Mouse (Mus musculus) gastrocnemius, adult 18-20 months (tissue): ENCODE results near the gene Sfrp5. TPM values are rescaled to one million over a fixed set of nuclear protein-coding genes. Genes with fewer than 3 reads are reported as not detected.
A peak's percentile ranks its signal among the peaks of the same experiment; 100 is the strongest.

Experiments used
- DNase-seq: peaks from one replicate; pipeline ENCODE4 v3.0.0; 2021; ENCODE audit warnings: low spot score
- long read RNA-seq, 2 experiments: library from polyadenylated mRNA; stranded (forward); transcript quantifications; one replicate each; pipeline ENCODE4 v2.0.0; 2021
- total RNA-seq, 2 experiments: library from RNA; stranded (reverse); gene quantifications; 2 replicates each; pipeline ENCODE4 v1.2.3; 2021

The Sfrp5 gene
- 1 to 10 TPM; 3.0 to 9.3 TPM for total RNA-seq
- long read RNA-seq, experiment 1, transcript Sfrp5-201 (3 exons, 1,900 nt): major isoform, 6 of 9 reads
- long read RNA-seq, experiment 1, partial matches to known transcripts: 0 of 9 reads
- long read RNA-seq, experiment 1, other reads (novel, unspliced or antisense): 3 of 9 reads
- long read RNA-seq, experiment 2, transcript Sfrp5-201 (3 exons, 1,900 nt): major isoform, 7 of 10 reads
- long read RNA-seq, experiment 2, partial matches to known transcripts: 1 of 10 reads
- long read RNA-seq, experiment 2, other reads (novel, unspliced or antisense): 2 of 10 reads

- no peak for DNase-seq
Measured at GRCm38 (mm10) chr19:42201696-42202381, at the start of gene Sfrp5. Sfrp5 (minus strand) TSS chr19:42202252.

GRCm38 (mm10) chr19:42249976-42250914, 48.2 kb upstream of the Sfrp5 start:
- DNase-seq: no peak

GRCm38 (mm10) chr19:42247519-42247918, 45.5 kb upstream of the Sfrp5 start, which contains the start of gene Golga7b:
Golga7b (plus strand) TSS chr19:42247574.
- DNase-seq: no peak

GRCm38 (mm10) chr19:42246626-42247025, 44.6 kb upstream of the Sfrp5 start:
- no peak for DNase-seq

- DNase-seq: no peak
Measured at GRCm38 (mm10) chr19:42243401-42243800, 41.3 kb upstream of the Sfrp5 start.

GRCm38 (mm10) chr19:42240881-42241280, 38.8 kb upstream of the Sfrp5 start:
- no peak for DNase-seq

GRCm38 (mm10) chr19:42238341-42238715, 36.3 kb upstream of the Sfrp5 start:
- peak; percentile 76 for DNase-seq

- DNase-seq: peak; percentile 76
Measured at GRCm38 (mm10) chr19:42237602-42238340, 35.7 kb upstream of the Sfrp5 start.

- peak; percentile 21 for DNase-seq
Measured at GRCm38 (mm10) chr19:42230986-42231385, 28.9 kb upstream of the Sfrp5 start.

GRCm38 (mm10) chr19:42230288-42230568, 28.2 kb upstream of the Sfrp5 start:
- no peak for DNase-seq

GRCm38 (mm10) chr19:42229499-42230287, 27.6 kb upstream of the Sfrp5 start:
- DNase-seq: no peak

GRCm38 (mm10) chr19:42226451-42226850, 24.4 kb upstream of the Sfrp5 start:
- DNase-seq: no peak

GRCm38 (mm10) chr19:42217374-42217763, 15.3 kb upstream of the Sfrp5 start:
- DNase-seq: peak; percentile 49

GRCm38 (mm10) chr19:42216699-42217373, 14.8 kb upstream of the Sfrp5 start:
- DNase-seq: no peak

- no peak for DNase-seq
Measured at GRCm38 (mm10) chr19:42214601-42215000, 12.5 kb upstream of the Sfrp5 start.

- DNase-seq: no peak
Measured at GRCm38 (mm10) chr19:42211936-42212335, 9.9 kb upstream of the Sfrp5 start.

GRCm38 (mm10) chr19:42209976-42210375, 7.9 kb upstream of the Sfrp5 start:
- DNase-seq: no peak

- DNase-seq: no peak
Measured at GRCm38 (mm10) chr19:42209485-42209884, 7.4 kb upstream of the Sfrp5 start.

- DNase-seq: no peak
Measured at GRCm38 (mm10) chr19:42205201-42205600, 3.1 kb upstream of the Sfrp5 start.

GRCm38 (mm10) chr19:42204306-42204705, 2.3 kb upstream of the Sfrp5 start:
- DNase-seq: no peak
